Mouse (Mus musculus) thymus, adult 2 months (tissue): ENCODE data around the gene Orm2.

ENCODE experiments used
- CTCF ChIP-seq: fragments of 200-500 bp; IDR thresholded peaks from 2 replicates; pipeline ENCODE4 v1.5.1; 2012; ENCODE audit warnings: mild to moderate bottlenecking, control low read depth, low read length, moderate library complexity, borderline replicate concordance; ENCODE audit not compliant: control insufficient read depth, poor library complexity, insufficient read depth; ENCODE audit errors: extremely low read depth
- POLR2A ChIP-seq: fragments of 200-500 bp; IDR thresholded peaks from 2 replicates; pipeline ENCODE4 v1.6.1; 2012; ENCODE audit warnings: mild to moderate bottlenecking, low read length, control low read depth, moderate library complexity; ENCODE audit not compliant: control insufficient read depth, poor library complexity, insufficient read depth; ENCODE audit errors: extremely low read depth

- TF ChIP-seq CTCF (no peak), POLR2A (no peak)
These were observed 22.0 kb downstream of the Orm2 start for GRCm38 (mm10) chr4:63384262-63384661.
